Mouse (Mus musculus) mesoderm, embryonic 11.5 days (tissue): Measurements from ENCODE around the gene Tmco5.
"Not testable (repeated sequence)": the region's sequence is repeated elsewhere in the genome, so short reads cannot be mapped to it uniquely, and the experiment has no call there.

Experiments
- DNase-seq: peaks from one replicate; pipeline ENCODE4 v3.0.0-alpha.2; 2012; ENCODE audit warnings: low read depth, low spot score

Gene Tmco5

DNA sequence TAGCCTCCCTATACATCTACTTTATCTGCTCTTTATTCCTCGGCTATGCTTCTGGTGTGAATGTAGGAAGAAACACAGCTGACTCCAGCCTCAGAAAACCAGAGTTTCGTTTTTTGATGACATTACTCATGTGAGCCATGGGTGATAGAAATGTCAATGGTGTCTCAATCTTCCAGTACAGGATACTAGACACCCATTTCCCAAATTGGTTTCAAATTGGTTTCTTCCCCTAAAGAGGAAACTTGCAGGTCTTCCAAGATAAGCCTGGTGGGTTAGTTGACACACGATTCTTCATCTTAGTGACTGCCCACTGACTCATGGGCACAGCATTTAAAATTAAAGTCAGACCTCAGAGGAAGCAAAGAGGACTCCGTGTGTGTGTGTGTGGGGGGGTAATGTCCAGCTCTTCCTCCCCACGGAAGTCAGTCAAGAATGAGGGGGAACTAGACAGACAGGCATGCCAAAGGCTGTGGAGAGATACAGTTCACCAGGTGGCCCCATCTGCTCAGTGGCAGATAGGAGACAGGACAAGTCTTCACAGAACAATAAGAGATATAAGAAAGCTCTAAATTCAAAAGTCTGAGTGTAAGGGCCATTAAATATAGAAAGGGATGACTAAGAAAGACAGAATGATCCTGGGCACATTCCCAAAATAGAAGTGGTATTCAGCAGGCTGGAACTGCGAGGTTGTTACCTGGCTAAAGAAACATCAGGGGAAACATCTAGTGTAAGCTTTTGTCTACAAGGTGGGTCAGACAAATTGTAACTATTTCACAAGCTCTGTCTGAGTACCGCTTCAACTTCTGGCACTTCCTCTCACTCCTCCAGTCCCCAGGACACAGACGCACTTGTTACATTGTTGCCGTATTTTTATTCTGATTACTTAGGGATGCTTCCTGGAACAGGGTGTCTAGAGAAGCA, 44.3 kb downstream of the Tmco5 start:
- DNase-seq, result no peak

DNA sequence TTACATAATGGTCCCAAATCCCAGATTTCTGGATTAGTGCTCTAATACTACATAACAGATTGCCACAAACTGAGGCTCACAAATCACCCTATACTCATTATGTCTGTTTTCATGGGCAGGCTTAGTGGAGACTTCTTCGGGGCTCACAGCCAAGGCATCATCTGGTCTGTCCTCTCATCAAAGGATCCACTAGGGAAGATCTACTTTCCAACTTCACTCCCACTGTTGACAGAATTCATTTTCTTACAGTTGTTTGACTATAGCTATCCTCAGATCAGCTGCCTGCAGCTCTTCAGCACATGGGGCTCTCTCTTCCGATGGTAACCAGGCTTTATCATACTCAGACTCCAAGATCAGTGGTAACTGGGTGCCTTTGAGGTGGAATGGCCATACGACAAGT, 45.2 kb downstream of the Tmco5 start:
- DNase-seq, result no peak

DNA sequence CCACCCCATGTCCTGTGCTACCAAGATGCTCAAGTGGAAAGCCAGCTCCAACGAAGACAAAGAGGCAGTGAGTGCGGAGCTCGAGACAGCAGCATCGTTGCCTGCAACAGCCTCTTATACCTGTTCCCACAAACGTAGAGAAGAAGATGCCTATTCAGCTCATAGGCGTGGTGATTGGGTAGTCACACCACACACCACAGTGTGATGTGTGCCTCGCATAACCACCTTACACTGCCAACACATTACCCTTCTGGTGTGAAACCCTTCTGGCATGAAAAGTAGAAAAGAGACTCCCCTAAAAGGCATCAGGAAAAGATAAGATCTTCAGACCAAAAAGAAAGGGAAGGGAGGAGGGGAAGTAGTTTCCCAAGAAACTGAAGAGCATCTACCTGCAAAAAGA, 45.8 kb downstream of the Tmco5 start:
- DNase-seq, result no peak

DNA sequence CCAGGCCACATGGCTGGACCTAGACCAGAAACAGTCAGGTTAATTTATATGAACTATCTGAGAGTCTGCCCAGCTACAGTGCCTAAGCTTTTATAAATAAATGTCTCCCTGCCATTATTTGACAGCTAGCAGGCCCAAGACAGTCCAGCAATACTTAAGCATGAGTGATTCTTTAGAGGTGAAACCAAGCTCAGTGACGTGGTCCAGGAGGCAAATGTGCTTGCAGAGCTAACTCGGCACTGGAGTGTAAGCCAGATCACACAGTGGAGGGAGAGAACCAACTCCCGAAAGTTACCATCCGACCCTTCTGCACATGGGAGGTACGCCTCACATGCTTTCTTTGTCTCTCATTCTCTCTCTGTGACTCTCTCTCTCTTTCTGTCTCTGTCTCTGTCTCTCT, 46.7 kb downstream of the Tmco5 start:
- no peak for DNase-seq

- no peak for DNase-seq
These were observed 53.7 kb downstream of the Tmco5 start for GRCm38 (mm10) chr2:116932218-116932617.

- DNase-seq, result not testable (repeated sequence)
These were observed 55.7 kb downstream of the Tmco5 start for GRCm38 (mm10) chr2:116934236-116934635.

DNA sequence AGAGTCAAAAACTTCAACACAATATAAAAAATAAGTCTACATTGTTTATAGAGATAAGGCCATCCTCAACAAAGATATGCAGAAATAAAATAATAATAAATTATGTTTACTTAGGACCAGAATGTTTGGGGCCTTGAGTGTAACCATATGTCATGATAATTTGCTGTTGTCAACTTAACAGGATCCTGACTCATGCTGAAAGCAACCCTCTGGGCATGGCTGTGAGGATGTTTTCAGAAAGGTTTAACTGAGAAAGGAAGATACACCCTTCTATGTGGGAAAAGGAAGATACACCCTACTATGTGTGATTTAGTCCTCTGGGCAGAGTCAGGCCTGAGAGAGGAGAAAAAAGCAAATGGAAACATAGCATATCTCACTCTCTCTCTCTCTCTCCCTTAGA, 56.3 kb downstream of the Tmco5 start:
- DNase-seq, result no peak

- peak; percentile 32 for DNase-seq
These were observed 57.9 kb downstream of the Tmco5 start for GRCm38 (mm10) chr2:116936371-116936770.

- no peak for DNase-seq
These were observed 58.7 kb downstream of the Tmco5 start for GRCm38 (mm10) chr2:116937166-116937565.

- no peak for DNase-seq
These were observed 63.3 kb downstream of the Tmco5 start for GRCm38 (mm10) chr2:116941816-116942215.
